Mouse (Mus musculus) lung, embryonic 15.5 days (tissue): ENCODE results near the gene Rhoc. TPM values are rescaled to one million over a fixed set of nuclear protein-coding genes. Genes with fewer than 3 reads are reported as not detected.

Experiments
- ATAC-seq: fragments of 200-750 bp; cut with Nextera tagmentation; 2 replicates; pipeline ENCODE4 v1.8.0; 2017; ENCODE audit warnings: moderate number of reproducible peaks, borderline replicate concordance; ENCODE audit not compliant: low FRiP score, low TSS enrichment; ENCODE audit errors: extremely low read depth
- H3K27ac ChIP-seq: fragments of 300-500 bp; sonication (generic); 2 replicates; pipeline ENCODE4 v1.5.1; 2015; ENCODE audit warnings: moderate library complexity, mild to moderate bottlenecking, inconsistent platforms
- H3K27me3 ChIP-seq: fragments of 300-500 bp; sonication (generic); 2 replicates; pipeline ENCODE4 v1.6.1; 2015; ENCODE audit warnings: inconsistent platforms
- H3K36me3 ChIP-seq: fragments of 300-500 bp; sonication (generic); 2 replicates; pipeline ENCODE4 v1.6.1; 2015; ENCODE audit warnings: inconsistent platforms
- H3K4me1 ChIP-seq: fragments of 300-500 bp; sonication (generic); 2 replicates; pipeline ENCODE4 v1.6.1; 2015; ENCODE audit warnings: inconsistent platforms
- H3K4me2 ChIP-seq: fragments of 300-500 bp; sonication (generic); 2 replicates; pipeline ENCODE4 v1.6.1; 2015; ENCODE audit warnings: inconsistent platforms, mild to moderate bottlenecking, moderate library complexity
- H3K4me3 ChIP-seq: fragments of 300-500 bp; sonication (generic); 2 replicates; pipeline ENCODE4 v1.5.1; 2015; ENCODE audit warnings: mild to moderate bottlenecking, inconsistent platforms
- H3K9ac ChIP-seq: fragments of 300-500 bp; sonication (generic); 2 replicates; pipeline ENCODE4 v1.6.1; 2015; ENCODE audit warnings: inconsistent platforms
- H3K9me3 ChIP-seq: fragments of 300-500 bp; sonication (generic); 2 replicates; pipeline ENCODE4 v1.6.1; 2016; ENCODE audit warnings: inconsistent platforms
- WGBS: fragments of 180-500 bp; shearing (Covaris S2); methylation state at CpG from one replicate; pipeline ENCODE4 v1.1.7; 2015; 5-methylcytosine and 5-hydroxymethylcytosine counted together
- polyA plus RNA-seq: library from polyadenylated mRNA; unstranded; fragments of >200 nt; fragmentation: Nextera tagmentation; extraction: Ambion mirVana; gene quantifications from 2 replicates; pipeline ENCODE4 v1.2.1, GENCODE M21; 2015

The Rhoc gene
- polyA plus RNA-seq, 1 experiment from 2014 or later = 151 TPM

DNA sequence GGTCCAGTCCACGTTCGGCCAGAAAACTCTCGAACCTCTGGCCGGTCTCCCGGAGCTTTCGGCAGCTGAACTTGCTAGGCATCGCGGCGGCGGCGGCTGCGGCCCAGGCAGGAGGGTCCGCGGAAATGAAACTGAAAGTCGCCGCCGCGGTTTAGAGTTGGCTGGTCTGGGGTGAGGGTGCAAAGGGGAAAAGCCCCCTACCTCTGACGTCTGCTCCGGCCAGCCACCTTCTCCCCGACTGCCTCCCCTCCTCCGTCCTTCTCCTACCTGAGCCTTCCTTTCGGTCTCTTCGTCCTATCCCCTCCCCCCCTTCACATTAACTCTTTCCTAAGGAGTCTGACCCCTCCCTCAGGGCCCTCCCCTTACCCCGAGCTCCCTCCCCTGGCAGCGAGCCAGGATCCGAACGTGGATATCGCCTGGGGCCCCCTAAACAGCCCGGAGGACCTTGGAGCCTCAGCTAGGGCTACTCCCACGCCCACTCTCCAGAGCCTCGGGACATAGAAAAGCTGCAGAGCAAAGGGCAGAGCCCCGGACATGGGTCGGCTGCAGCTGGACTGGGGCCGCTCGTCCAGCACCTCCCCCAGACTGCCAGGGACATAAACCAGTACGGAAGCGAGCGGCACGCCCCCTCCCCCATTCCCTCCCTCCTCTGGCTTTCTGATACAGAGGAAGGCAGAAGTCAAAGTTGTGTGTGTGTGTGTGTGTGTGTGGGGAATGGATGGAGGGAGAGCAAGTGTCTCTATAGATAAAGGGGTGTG is 30.0 kb downstream of the Rhoc start, which contains the start of gene Mov10:
Mov10 (minus strand) TSS at position 573 of the 758 bp plus-strand sequence.
- peak within 1 kb of the TSS; percentile 69 for H3K4me2 ChIP-seq
- H3K9me3 ChIP-seq = no peaks in the 10 kb centered on the region
- WGBS = 0% methylated on average over 34 of the region's 40 CpGs
- no peaks in the 10 kb centered on the region for H3K27me3 ChIP-seq
- H3K36me3 ChIP-seq = peaks cover 13% of the 10 kb centered on the region; the same call in 1 of the 2 replicates
- H3K4me3 ChIP-seq = peak within 1 kb of the TSS; percentile 79
- peak within 1 kb of the TSS; percentile 93 for H3K27ac ChIP-seq
- peak; percentile 87 for ATAC-seq
- peak within 1 kb of the TSS; percentile 85 for H3K9ac ChIP-seq
- H3K4me1 ChIP-seq = peaks cover 33% of the 10 kb centered on the region

DNA sequence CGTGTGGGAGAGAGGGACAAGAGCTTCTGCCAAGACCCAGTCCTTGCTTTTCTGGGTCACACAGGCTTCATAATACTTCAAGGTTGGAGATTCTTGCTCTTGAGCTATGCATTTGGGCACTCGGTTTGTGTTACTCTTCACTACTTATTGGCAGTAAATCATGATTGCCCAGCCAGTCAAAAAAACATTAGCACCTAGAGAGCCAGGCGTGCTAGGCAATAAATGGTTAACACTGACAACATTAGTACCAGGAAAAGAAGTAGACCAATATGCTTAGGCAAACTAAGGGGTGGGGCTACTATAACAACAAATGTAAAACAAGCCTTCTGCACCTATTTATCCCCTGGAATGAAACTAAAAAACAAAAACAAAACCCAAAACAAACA is 30.6 kb downstream of the Rhoc start:
- 5% methylated on average over 3 of the region's 3 CpGs for WGBS
- H3K27ac ChIP-seq = peak overlapping the region; percentile 93
- H3K36me3 ChIP-seq = peaks cover 13% of the 10 kb centered on the region; the same call in 1 of the 2 replicates
- ATAC-seq = no peak
- H3K4me1 ChIP-seq = peaks cover 33% of the 10 kb centered on the region
- no peaks in the 10 kb centered on the region for H3K9me3 ChIP-seq
- peak overlapping the region; percentile 79 for H3K4me3 ChIP-seq
- H3K4me2 ChIP-seq = peak overlapping the region; percentile 69
- H3K27me3 ChIP-seq = no peaks in the 10 kb centered on the region
- peak overlapping the region; percentile 85; the same call in 1 of the 2 replicates for H3K9ac ChIP-seq

- Histone ChIP-seq H3K4me2 (no peak overlapping the region), H3K27me3 (no peaks in the 10 kb centered on the region), H3K4me1 (peaks cover 29% of the 10 kb centered on the region), H3K9me3 (no peaks in the 10 kb centered on the region), H3K36me3 (peaks cover 17% of the 10 kb centered on the region), H3K9ac (no peak overlapping the region), H3K27ac (no peak overlapping the region), H3K4me3 (no peak overlapping the region)
- no peak for ATAC-seq
- WGBS = 46% methylated on average over 1 of the region's 1 CpGs
Observed at GRCm38 (mm10) chr3:104820426-104820825, 32.3 kb downstream of the Rhoc start.

DNA sequence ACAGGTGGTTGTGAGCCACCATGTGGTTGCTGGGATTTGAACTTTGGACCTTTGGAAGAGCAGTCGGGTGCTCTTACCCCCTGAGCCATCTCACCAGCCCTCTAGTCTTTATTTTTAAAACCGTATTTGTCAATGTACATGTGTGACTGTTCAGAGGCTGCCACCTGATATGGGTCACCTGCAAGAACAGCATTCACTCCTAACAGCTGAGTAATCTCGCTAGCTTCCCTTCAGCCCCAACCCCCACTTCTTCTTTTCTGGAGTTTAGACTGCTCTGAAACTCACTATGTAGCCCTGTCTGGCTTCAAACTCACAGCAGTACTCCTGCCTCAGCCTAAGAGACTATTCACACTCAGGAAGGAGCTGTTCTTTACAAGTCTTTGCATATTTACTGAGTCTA is 34.2 kb downstream of the Rhoc start:
- Histone ChIP-seq H3K9ac (no peak overlapping the region), H3K4me1 (peaks cover 11% of the 10 kb centered on the region), H3K27ac (no peak overlapping the region), H3K9me3 (no peaks in the 10 kb centered on the region), H3K27me3 (no peaks in the 10 kb centered on the region), H3K4me2 (no peak overlapping the region), H3K36me3 (peaks cover 33% of the 10 kb centered on the region), H3K4me3 (no peak overlapping the region)
- ATAC-seq = no peak
- WGBS = 80% methylated on average over 3 of the region's 3 CpGs

DNA sequence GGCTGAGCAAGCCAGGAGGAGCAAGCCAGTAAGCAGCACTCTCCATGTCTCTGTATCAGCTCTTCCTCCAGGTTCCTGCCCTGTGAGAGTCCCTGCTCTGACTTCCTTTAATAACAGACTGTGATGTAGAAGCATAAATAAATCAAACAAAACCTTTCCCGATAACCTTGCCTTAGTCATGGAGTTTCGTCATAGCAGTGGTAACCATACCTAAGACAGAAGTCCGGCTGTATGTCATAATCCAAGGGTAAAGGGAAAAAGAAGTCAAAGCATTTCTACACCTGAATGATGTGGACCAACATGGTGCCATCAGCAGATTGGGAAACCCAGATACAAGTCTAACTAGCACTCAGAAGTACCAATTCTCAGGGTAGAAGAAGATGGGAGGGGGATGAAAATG is 47.6 kb downstream of the Rhoc start:
- H3K4me3 ChIP-seq = no peak overlapping the region
- no peak for ATAC-seq
- H3K4me1 ChIP-seq = no peaks in the 10 kb centered on the region
- H3K27me3 ChIP-seq = no peaks in the 10 kb centered on the region
- no peaks in the 10 kb centered on the region for H3K9me3 ChIP-seq
- H3K27ac ChIP-seq = no peak overlapping the region
- H3K36me3 ChIP-seq = peaks cover 56% of the 10 kb centered on the region
- WGBS = 89% methylated on average over 3 of the region's 3 CpGs
- H3K9ac ChIP-seq = no peak overlapping the region
- H3K4me2 ChIP-seq = no peak overlapping the region

DNA sequence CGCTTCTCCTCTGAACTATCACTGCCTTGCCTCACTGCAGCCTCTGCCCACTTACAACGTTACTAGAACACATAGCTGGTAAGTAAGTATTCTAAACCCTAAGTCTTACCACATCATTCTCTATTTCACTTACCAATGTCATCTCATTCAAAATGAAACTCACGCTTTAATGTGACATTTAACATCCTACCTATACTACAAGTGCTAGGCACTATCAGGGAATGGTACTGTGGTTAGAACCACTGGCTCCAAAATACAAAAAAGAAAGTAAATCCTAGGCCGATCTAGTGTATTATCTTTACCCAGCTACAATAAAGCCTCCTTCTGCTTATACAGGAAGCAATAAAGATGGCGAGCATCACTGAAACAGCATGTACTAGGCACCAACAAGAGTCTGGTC is 52.9 kb downstream of the Rhoc start:
- Histone ChIP-seq H3K4me2 (no peak overlapping the region), H3K27me3 (no peaks in the 10 kb centered on the region), H3K36me3 (peaks cover 58% of the 10 kb centered on the region), H3K9ac (no peak overlapping the region), H3K4me3 (no peak overlapping the region), H3K27ac (no peak overlapping the region), H3K9me3 (no peaks in the 10 kb centered on the region), H3K4me1 (no peaks in the 10 kb centered on the region)
- ATAC-seq = no peak
- 94% methylated on average over 5 of the region's 5 CpGs for WGBS

Other genes with a start within 250 kb of the Rhoc start
- 29.1 and 29.5 TPM in 2 replicates for gene Slc16a1, start 149.7 kb upstream of the Rhoc start, polyA plus RNA-seq
- 3.4 and 6.0 TPM in 2 replicates for gene Ppm1j, start 7.3 kb upstream of the Rhoc start, polyA plus RNA-seq
- gene Fam19a3, start 6.5 kb upstream of the Rhoc start, polyA plus RNA-seq = 0.17 TPM in 1 of 2 replicates, not detected in the other
- 62.1 and 65.0 TPM in 2 replicates for gene Mov10, start 30.2 kb downstream of the Rhoc start, polyA plus RNA-seq
- 34.3 and 35.8 TPM in 2 replicates for gene St7l, start 75.6 kb downstream of the Rhoc start, polyA plus RNA-seq
- gene Capza1, start 76.1 kb downstream of the Rhoc start, polyA plus RNA-seq = 209 and 222 TPM in 2 replicates
- 2.0 and 2.4 TPM in 2 replicates for gene Wnt2b, start 173.5 kb downstream of the Rhoc start, polyA plus RNA-seq